Mouse (Mus musculus) heart, postnatal 25 days (tissue): Measurements from ENCODE around the gene Krtap5-4. TPM values are rescaled to one million over a fixed set of nuclear protein-coding genes. Genes with fewer than 3 reads are reported as not detected.
A peak's percentile ranks its signal among the peaks of the same experiment; 100 is the strongest.
"Not testable (repeated sequence)": the region's sequence is repeated elsewhere in the genome, so short reads cannot be mapped to it uniquely, and the experiment has no call there.

ENCODE experiments used
- DNase-seq: peaks from one replicate; pipeline ENCODE4 v3.0.0; 2022; ENCODE audit warnings: low spot score
- intact Hi-C: fragments of 180-260 bp; cut with DNase I; formaldehyde crosslinking; loops from one replicate; pipeline ENCODE4 v1.15.1; 2025
- total RNA-seq, 2 experiments: library from RNA; stranded (reverse); gene quantifications; 2 replicates each; pipeline ENCODE4 v1.2.3; 2021

The Krtap5-4 gene
- not detected for total RNA-seq

- DNase-seq, result no peak
- intact Hi-C loops, result no loop called here
These were observed at the start of gene Krtap5-4 for GRCm38 (mm10) chr7:142303249-142303648. Gene Krtap5-4, plus strand, starts transcription at chr7:142303549.

- intact Hi-C loops, result no loop called here
- DNase-seq, result no peak
These were observed 47.8 kb upstream of the Krtap5-4 start for GRCm38 (mm10) chr7:142255517-142255916.

GRCm38 (mm10) chr7:142258254-142258653, 45.1 kb upstream of the Krtap5-4 start, which contains the start of gene Gm2431:
Gene Gm2431, minus strand, starts transcription at chr7:142258354.
- intact Hi-C loops, DNase-seq: not testable (repeated sequence)

- intact Hi-C loops, DNase-seq: not testable (repeated sequence)
These were observed 29.1 kb upstream of the Krtap5-4 start, which contains the start of gene Gm4559 for GRCm38 (mm10) chr7:142274263-142274662. Gene Gm4559, minus strand, starts transcription at chr7:142274363.

GRCm38 (mm10) chr7:142278183-142278582, 25.2 kb upstream of the Krtap5-4 start:
- not testable (repeated sequence) for DNase-seq

GRCm38 (mm10) chr7:142279291-142279690, 24.1 kb upstream of the Krtap5-4 start:
- intact Hi-C loops, DNase-seq: not testable (repeated sequence)

More at GRCm38 (mm10) chr7:142278183-142278582, 25.2 kb upstream of the Krtap5-4 start:
- intact Hi-C loops, result loop anchor here (1.0 kb wide), 1 partner anchor 15 kb away; no protein-coding TSS in a partner anchor

- intact Hi-C loops, result loop anchor here (10.0 kb wide), 1 partner anchor 138 kb away; the partner anchor contains the start of gene Gm45337
These were observed 20.5 kb upstream of the Krtap5-4 start for GRCm38 (mm10) chr7:142282847-142283246.

GRCm38 (mm10) chr7:142284023-142284591, 19.2 kb upstream of the Krtap5-4 start:
- intact Hi-C loops, result loop anchor here (10.0 kb wide), 1 partner anchor 139 kb away; the partner anchor contains the start of gene Gm45337

More at GRCm38 (mm10) chr7:142282847-142283246, 20.5 kb upstream of the Krtap5-4 start:
- not testable (repeated sequence) for DNase-seq

GRCm38 (mm10) chr7:142284615-142285080, 18.7 kb upstream of the Krtap5-4 start:
- intact Hi-C loops, result loop anchor here (10.0 kb wide), 1 partner anchor 140 kb away; the partner anchor contains the start of gene Gm45337
- peak; percentile 66 for DNase-seq

More at GRCm38 (mm10) chr7:142284023-142284591, 19.2 kb upstream of the Krtap5-4 start:
- DNase-seq, result peak; percentile 35

GRCm38 (mm10) chr7:142285130-142285835, 18.1 kb upstream of the Krtap5-4 start:
- intact Hi-C loops, result loop anchor here (10.0 kb wide), 1 partner anchor 140 kb away; the partner anchor contains the start of gene Gm45337
- DNase-seq, result no peak

- intact Hi-C loops, result loop anchor here (10.0 kb wide), 1 partner anchor 141 kb away; the partner anchor contains the start of gene Gm45337
- DNase-seq, result not testable (repeated sequence)
These were observed 17.3 kb upstream of the Krtap5-4 start for GRCm38 (mm10) chr7:142285910-142286612.

- intact Hi-C loops, result loop anchor here (1.0 kb wide), 1 partner anchor 16 kb away; no protein-coding TSS in a partner anchor
- DNase-seq, result not testable (repeated sequence)
These were observed 9.5 kb upstream of the Krtap5-4 start for GRCm38 (mm10) chr7:142293851-142294250.

- no peak for DNase-seq
- intact Hi-C loops, result no loop called here
These were observed 7.9 kb upstream of the Krtap5-4 start for GRCm38 (mm10) chr7:142295418-142295817.

- intact Hi-C loops, DNase-seq: not testable (repeated sequence)
These were observed 7.2 kb upstream of the Krtap5-4 start for GRCm38 (mm10) chr7:142296108-142296507.

GRCm38 (mm10) chr7:142297018-142297417, 6.3 kb upstream of the Krtap5-4 start, which contains the start of gene Krtap5-1:
Gene Krtap5-1, minus strand, starts transcription at chr7:142297118.
- DNase-seq, intact Hi-C loops: not testable (repeated sequence)

GRCm38 (mm10) chr7:142303929-142304328, 580 bp downstream of the Krtap5-4 start:
- intact Hi-C loops, DNase-seq: not testable (repeated sequence)

- no peak for DNase-seq
- intact Hi-C loops, result loop anchor here (5.0 kb wide), 2 partner anchors 123 to 183 kb away; partner anchors contain the start of gene Tnnt3
These were observed 11.4 kb downstream of the Krtap5-4 start for GRCm38 (mm10) chr7:142314600-142315285.

- intact Hi-C loops, result loop anchor here (1.0 to 5.0 kb wide), 5 partner anchors 17 to 360 kb away; partner anchors contain the start of gene Tnnt3
- DNase-seq, result no peak
These were observed 13.2 kb downstream of the Krtap5-4 start for GRCm38 (mm10) chr7:142316558-142316957.

GRCm38 (mm10) chr7:142317216-142317615, 13.9 kb downstream of the Krtap5-4 start:
- intact Hi-C loops, result loop anchor here (2.0 to 5.0 kb wide), 3 partner anchors 120 to 360 kb away; partner anchors contain the start of gene Tnnt3
- DNase-seq, result no peak
